Mouse (Mus musculus) megakaryocyte, embryonic 14.5 days (primary cell): ENCODE measurements around the gene Ski.

Source experiments
- FLI1 ChIP-seq: IDR thresholded peaks from 2 replicates; pipeline ENCODE4 v1.6.1; 2012; ENCODE audit warnings: low read length, inconsistent platforms, mixed read lengths
- GATA1 ChIP-seq: IDR thresholded peaks from 3 replicates; pipeline ENCODE4 v1.6.1; 2012; ENCODE audit warnings: mixed read lengths, low read length, inconsistent platforms, borderline replicate concordance

- TF ChIP-seq GATA1 = no peak
- TF ChIP-seq FLI1 = no peak
These were observed 17.1 kb upstream of the Ski start for GRCm38 (mm10) chr4:155239494-155239893.
